Mouse (Mus musculus) adrenal gland, postnatal 25 days (tissue): ENCODE data around the gene Il17a. TPM values are rescaled to one million over a fixed set of nuclear protein-coding genes. Genes with fewer than 3 reads are reported as not detected.

Source experiments
- microRNA-seq, 2 experiments: library from miRNA; unstranded; fragments of <30 nt; microRNA quantifications; one replicate each; pipeline ENCODE4 v1.2.0; 2021
- total RNA-seq: library from RNA; stranded (reverse); gene quantifications from 2 replicates; pipeline ENCODE4 v1.2.3, GENCODE M21; 2021

Gene Il17a
- total RNA-seq, 1 experiment from 2014 or later: not detected

Small RNA genes lying within 50 kb of the gene (microRNA-seq; reads per million reads assigned to microRNA genes)
- 0 reads per million in 2 experiments for gene Mir133b

Other genes starting within 250 kb of the Il17a start
- 0.03 and 0.10 TPM in 2 replicates for gene Pkhd1, start 112.8 kb upstream of the Il17a start, total RNA-seq
- not detected in 2 replicates for gene Il17f, start 59.7 kb downstream of the Il17a start, total RNA-seq
- 34.5 and 35.1 TPM in 2 replicates for gene Mcm3, start 89.4 kb downstream of the Il17a start, total RNA-seq
- gene Paqr8, start 159.7 kb downstream of the Il17a start, total RNA-seq: 35.1 and 54.2 TPM in 2 replicates
- 1.7 and 4.3 TPM in 2 replicates for gene Efhc1, start 220.7 kb downstream of the Il17a start, total RNA-seq